Mouse (Mus musculus): ENCODE results near the gene Rbms1.

DNA sequence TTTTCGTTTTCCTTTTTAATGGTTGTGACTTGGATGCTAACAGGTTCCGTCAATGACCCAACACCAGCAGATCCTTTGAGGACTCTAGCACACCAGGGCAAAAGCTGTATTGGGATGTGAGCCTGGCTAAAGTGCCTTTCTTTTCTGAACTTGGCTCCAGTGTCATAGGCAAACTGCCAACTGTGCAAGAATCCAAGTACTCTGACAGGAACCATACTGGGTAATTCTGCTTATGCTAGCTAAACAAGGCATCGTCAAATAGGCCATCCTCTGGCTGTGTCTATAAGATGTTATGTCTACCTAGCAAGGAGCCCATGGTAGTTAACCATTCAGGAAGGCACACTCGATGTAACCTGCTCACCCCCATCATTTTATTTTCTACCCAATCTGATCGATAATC is 189.4 kb downstream of the Rbms1 start:
- TF ChIP-seq MYOD1 (IDR thresholded peaks at IDR 0.05; ENCODE audit: control insufficient read depth, insufficient read length, low read depth) (no peak), CTCF (IDR thresholded peaks at IDR 0.05; ENCODE audit: control insufficient read depth, insufficient read depth, insufficient read length) (no peak), MAX (IDR thresholded peaks at IDR 0.05) (no peak), USF1 (IDR thresholded peaks at IDR 0.05; ENCODE audit: low read depth) (no peak), CEBPB (IDR thresholded peaks at IDR 0.05; ENCODE audit: low read depth) (no peak), MYOG (IDR thresholded peaks at IDR 0.05; ENCODE audit: control insufficient read depth, extremely low read depth, insufficient read length) (no peak), FOSL1 (IDR thresholded peaks at IDR 0.05; ENCODE audit: insufficient read depth, low read length, poor library complexity, severe bottlenecking) (no peak)

Data from C2C12 (cell line).